In the genomic region with DNA sequence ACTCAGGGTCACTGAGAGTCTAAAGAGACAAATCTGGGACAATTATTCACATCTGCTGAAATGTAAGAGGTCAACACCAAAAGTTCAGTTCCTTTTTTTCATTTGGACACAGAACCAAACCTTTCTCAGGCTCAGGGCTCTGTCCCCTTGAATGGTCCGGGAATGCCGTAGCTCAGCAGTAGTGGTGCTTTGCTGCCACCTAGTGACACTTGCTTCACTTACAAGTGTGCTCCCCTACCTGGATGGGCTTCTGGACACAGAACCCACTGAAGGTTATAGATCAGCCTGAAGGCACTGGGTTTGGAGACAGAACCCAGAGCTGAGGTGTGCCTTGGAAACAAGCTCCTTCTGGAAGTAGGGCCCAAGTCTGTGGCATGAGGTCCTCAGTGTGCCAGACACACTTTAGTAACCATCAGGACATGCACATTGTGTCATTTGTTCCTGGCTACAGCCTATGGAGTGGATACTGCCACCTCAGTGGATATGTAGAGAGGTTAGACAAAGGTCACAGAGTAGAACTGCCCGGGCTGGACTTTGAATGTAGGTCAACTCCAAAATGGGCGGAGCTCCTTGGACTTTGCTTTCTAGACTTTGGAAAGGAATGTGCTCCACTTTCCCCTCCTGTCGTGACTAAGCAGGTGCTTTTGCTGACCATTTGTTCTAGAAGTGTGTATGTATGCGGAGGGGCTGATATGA, we compare ENCODE assay signal across 8 mouse cellular contexts. TPM values are rescaled to one million over a fixed set of nuclear protein-coding genes. Genes with fewer than 3 reads are reported as not detected.
DNase-seq lines count a peak whose midpoint lies in the region; ATAC-seq and TF ChIP-seq lines count a peak whose summit lies in the region.

No protein-coding gene starts in this region.

- H3K27me3 ChIP-seq in hindbrain, postnatal 0 days (ENCODE audit: insufficient read depth, low read length), result no peaks in the 10 kb centered on the region

- no peak overlapping the region for H3K4me2 ChIP-seq in hindbrain, postnatal 0 days (ENCODE audit: low read depth, low read length)

- TF ChIP-seq CTCF in hindbrain, postnatal 0 days (IDR thresholded peaks at IDR 0.05; ENCODE audit: low read depth), result peak; percentile 98

- H3K36me3 ChIP-seq in hindbrain, postnatal 0 days (ENCODE audit: insufficient read depth, low read length), result no peaks in the 10 kb centered on the region

- no peaks in the 10 kb centered on the region for H3K4me1 ChIP-seq in hindbrain, postnatal 0 days (ENCODE audit: insufficient read depth, low read length)

- no peaks in the 10 kb centered on the region for H3K9me3 ChIP-seq in hindbrain, postnatal 0 days (ENCODE audit: low read length)

- peak; percentile 83 for ATAC-seq in hindbrain, postnatal 0 days
- ATAC-seq in megakaryocyte progenitor cell, adult 5-6 weeks (replicated peaks; ENCODE audit: poor library complexity), result peak; percentile 66

- 43% methylated on average over 6 of the region's 6 CpGs for WGBS in hindbrain, postnatal 0 days

- H3K9ac ChIP-seq in hindbrain, postnatal 0 days (replicated peaks; ENCODE audit: low read length), result no peak overlapping the region

- no peak overlapping the region for H3K27ac ChIP-seq in hindbrain, postnatal 0 days

- no peak overlapping the region for H3K4me3 ChIP-seq in hindbrain, postnatal 0 days (ENCODE audit: low read length)

- peak; percentile 60 to 91 for DNase-seq in adrenal gland, adult (ENCODE audit: inconsistent age in 2 of 2, low spot score in 1 of 2)
- DNase-seq in cerebellum, adult 9-10 months, result peak; percentile 83
- peak; percentile 76 for DNase-seq in forelimb bud, embryonic 11.5 days (ENCODE audit: low read depth, low spot score)
- DNase-seq in hindbrain, postnatal 0 days (ENCODE audit: low spot score), result peak; percentile 93
- peak; percentile 43 to 62 for DNase-seq in layer of hippocampus, postnatal 36 days
- peak; percentile 54 to 83 for DNase-seq in right cerebral cortex, postnatal 10 days (ENCODE audit: low spot score in 2 of 2)
- DNase-seq in T-cell, adult 2 months (ENCODE audit: low spot score), result no peak

RNA-seq across cellular contexts. Expression of gene Aqp8, which starts 3.7 kb away (rescaled TPM):
- total RNA-seq in hindbrain, postnatal 0 days (2014; rRNA removed), result not detected in 2 replicates
- 0.33 TPM in 1 of 2 replicates, not detected in the other for polyA plus RNA-seq in hindbrain, postnatal 0 days (2015; fragmentation: Nextera tagmentation; extraction: Ambion mirVana)
- not detected for total RNA-seq in layer of hippocampus, postnatal 36 days (2021)
- total RNA-seq in megakaryocyte progenitor cell, adult 5-6 weeks (2015), result not detected in 2 replicates
- not detected in 2 replicates for total RNA-seq in megakaryocyte progenitor cell, adult 5-6 weeks (2017)

RNA-seq across cellular contexts. Expression of gene Zkscan2, which starts 34.4 kb away (rescaled TPM):
- total RNA-seq in hindbrain, postnatal 0 days (2014; rRNA removed), result 14.4 and 18.6 TPM in 2 replicates
- polyA plus RNA-seq in hindbrain, postnatal 0 days (2015; fragmentation: Nextera tagmentation; extraction: Ambion mirVana), result 8.0 and 8.3 TPM in 2 replicates
- total RNA-seq in layer of hippocampus, postnatal 36 days (2021), result 10 to 100 TPM; 20.5 to 20.9 TPM
- 0.07 TPM in 1 of 2 replicates, not detected in the other for total RNA-seq in megakaryocyte progenitor cell, adult 5-6 weeks (2015)
- not detected in 2 replicates for total RNA-seq in megakaryocyte progenitor cell, adult 5-6 weeks (2017)

Comparison
In these comparisons a context has a peak if more than half of its experiments do, and no peak if none do; other contexts are left out.
1. RNA of gene Zkscan2, which starts 34.4 kb away (total RNA-seq): 20.5 to 20.9 TPM in layer of hippocampus, postnatal 36 days and 14.4 to 18.6 TPM in hindbrain, postnatal 0 days; 0.07 TPM in megakaryocyte progenitor cell, adult 5-6 weeks; every median in the first group is over 10 times any median in the second.